Mouse (Mus musculus) hindbrain, embryonic 14.5 days (tissue): Measurements from ENCODE around the gene Cacna1h. TPM values are rescaled to one million over a fixed set of nuclear protein-coding genes. Genes with fewer than 3 reads are reported as not detected.

Experiments used
- ATAC-seq: fragments of 200-750 bp; cut with Nextera tagmentation; 2 replicates; pipeline ENCODE4 v1.8.0; 2017; ENCODE audit warnings: moderate number of reproducible peaks, mild to moderate bottlenecking, moderate TSS enrichment, moderate library complexity; ENCODE audit not compliant: low FRiP score
- DNase-seq: peaks from one replicate; pipeline ENCODE4 v3.0.0-alpha.2; 2015; ENCODE audit warnings: low spot score
- H3K27ac ChIP-seq: fragments of 300-500 bp; sonication (generic); 2 replicates; pipeline ENCODE4 v1.5.1; 2014; ENCODE audit warnings: mild to moderate bottlenecking, moderate library complexity
- H3K27me3 ChIP-seq: fragments of 300-500 bp; sonication (generic); 2 replicates; pipeline ENCODE4 v1.6.1; 2014; ENCODE audit warnings: mild to moderate bottlenecking, low read length, mixed read lengths; ENCODE audit not compliant: control insufficient read depth, insufficient read depth
- H3K36me3 ChIP-seq: fragments of 300-500 bp; sonication (generic); replicated peaks from 2 replicates; pipeline ENCODE4 v1.6.1; 2014; ENCODE audit not compliant: control insufficient read depth, insufficient read depth
- H3K4me1 ChIP-seq: fragments of 300-500 bp; sonication (generic); replicated peaks from 2 replicates; pipeline ENCODE4 v1.6.1; 2014; ENCODE audit warnings: antibody characterized with exemption, low read length, mixed read lengths; ENCODE audit not compliant: control insufficient read depth, insufficient read depth
- H3K4me2 ChIP-seq: fragments of 300-500 bp; sonication (generic); replicated peaks from 2 replicates; pipeline ENCODE4 v1.6.1; 2014; ENCODE audit warnings: mild to moderate bottlenecking, moderate library complexity
- H3K4me3 ChIP-seq: fragments of 300-500 bp; sonication (generic); replicated peaks from 2 replicates; pipeline ENCODE4 v1.5.1; 2014; ENCODE audit warnings: mild to moderate bottlenecking, low read length
- H3K9ac ChIP-seq: fragments of 300-500 bp; sonication (generic); 2 replicates; pipeline ENCODE4 v1.6.1; 2014
- H3K9me3 ChIP-seq: fragments of 300-500 bp; sonication (generic); 2 replicates; pipeline ENCODE4 v1.6.1; 2016; ENCODE audit warnings: low read length; ENCODE audit not compliant: control insufficient read depth
- WGBS: fragments of 180-500 bp; shearing (Covaris S2); extraction: QIAGEN DNeasy Blood & Tissue Kit; methylation state at CpG from one replicate; pipeline ENCODE4 v1.1.7; 2014; 5-methylcytosine and 5-hydroxymethylcytosine counted together
- polyA plus RNA-seq: library from polyadenylated mRNA; unstranded; fragments of >200 nt; fragmentation: Nextera tagmentation; extraction: Ambion mirVana; gene quantifications from 2 replicates; pipeline ENCODE4 v1.2.1, GENCODE M21; 2014

Cacna1h gene
- polyA plus RNA-seq, 1 experiment from 2014 or later: 14.1 TPM

GRCm38 (mm10) chr17:25452246-25452965, 18.8 kb upstream of the Cacna1h start:
- Histone ChIP-seq H3K9me3 (no peaks in the 10 kb centered on the region), H3K4me2 (no peak overlapping the region)
- WGBS: 82% methylated on average over 5 of the region's 5 CpGs

GRCm38 (mm10) chr17:25450329-25450728, 16.7 kb upstream of the Cacna1h start:
- no peak overlapping the region for H3K27ac ChIP-seq
- no peak overlapping the region for H3K4me2 ChIP-seq
- H3K4me1 ChIP-seq: 0 out of 2 replicates have a peak, but pooled peaks cover under 1% of the 10 kb centered on the region
- H3K9me3 ChIP-seq: no peaks in the 10 kb centered on the region
- WGBS: 67% methylated on average over 4 of the region's 4 CpGs
- no peaks in the 10 kb centered on the region for H3K27me3 ChIP-seq
- H3K9ac ChIP-seq: no peak overlapping the region
- H3K4me3 ChIP-seq: no peak overlapping the region
- DNase-seq (no peak), ATAC-seq (no peak)
- no peaks in the 10 kb centered on the region for H3K36me3 ChIP-seq

More at GRCm38 (mm10) chr17:25452246-25452965, 18.8 kb upstream of the Cacna1h start:
- no peak overlapping the region for H3K27ac ChIP-seq
- H3K9ac ChIP-seq: no peak overlapping the region
- no peak overlapping the region for H3K4me3 ChIP-seq
- DNase-seq (no peak), ATAC-seq (no peak)
- H3K27me3 ChIP-seq: no peaks in the 10 kb centered on the region
- H3K4me1 ChIP-seq: 0 out of 2 replicates have a peak, but pooled peaks cover 11% of the 10 kb centered on the region
- H3K36me3 ChIP-seq: no peaks in the 10 kb centered on the region

DNA sequence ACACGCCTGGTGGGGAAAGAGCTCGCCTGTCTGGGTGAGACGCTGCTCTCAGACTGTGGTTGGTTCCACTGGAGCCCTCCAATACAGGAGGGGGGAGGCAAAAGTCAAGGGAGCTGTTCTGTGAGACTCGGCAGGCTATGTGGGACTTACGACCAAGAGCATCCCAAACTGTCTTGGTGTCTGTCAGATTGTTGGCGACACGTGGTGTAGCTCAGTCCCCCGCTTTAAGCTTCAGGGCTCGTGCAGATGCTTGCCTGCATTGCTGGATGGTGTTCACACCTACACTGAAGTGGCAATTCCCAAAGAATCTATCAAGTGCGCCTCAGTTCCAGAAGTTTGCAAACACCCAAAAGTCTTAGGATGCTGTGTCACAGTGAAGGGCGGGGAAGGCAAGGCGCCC, 14.3 kb upstream of the Cacna1h start:
- DNase-seq: no peak
- Histone ChIP-seq H3K4me3 (no peak overlapping the region), H3K4me2 (no peak overlapping the region), H3K9me3 (no peaks in the 10 kb centered on the region), H3K9ac (no peak overlapping the region), H3K4me1 (peaks cover 8% of the 10 kb centered on the region; the same call in 1 of the 2 replicates), H3K27ac (no peak overlapping the region), H3K36me3 (no peaks in the 10 kb centered on the region), H3K27me3 (no peaks in the 10 kb centered on the region)
- ATAC-seq: no peak
- 87% methylated on average over 12 of the region's 12 CpGs for WGBS

GRCm38 (mm10) chr17:25445841-25446240, 12.3 kb upstream of the Cacna1h start:
- ATAC-seq (no peak), DNase-seq (no peak)
- H3K36me3 ChIP-seq: no peaks in the 10 kb centered on the region
- no peak overlapping the region for H3K4me3 ChIP-seq
- H3K9ac ChIP-seq: no peak overlapping the region
- peaks cover 8% of the 10 kb centered on the region; the same call in 1 of the 2 replicates for H3K4me1 ChIP-seq
- no peaks in the 10 kb centered on the region for H3K9me3 ChIP-seq
- H3K27me3 ChIP-seq: no peaks in the 10 kb centered on the region
- no peak overlapping the region for H3K4me2 ChIP-seq
- no peak overlapping the region for H3K27ac ChIP-seq
- 89% methylated on average over 3 of the region's 3 CpGs for WGBS

GRCm38 (mm10) chr17:25445074-25445473, 11.5 kb upstream of the Cacna1h start:
- ATAC-seq: no peak
- DNase-seq: no peak
- WGBS: 38% methylated on average over 4 of the region's 4 CpGs
- no peak overlapping the region for H3K9ac ChIP-seq
- H3K4me3 ChIP-seq: no peak overlapping the region
- H3K4me1 ChIP-seq: peaks cover 8% of the 10 kb centered on the region; the same call in 1 of the 2 replicates
- H3K4me2 ChIP-seq: no peak overlapping the region
- no peaks in the 10 kb centered on the region for H3K9me3 ChIP-seq
- peak overlapping the region; percentile 2; the same call in 1 of the 2 replicates for H3K27ac ChIP-seq
- no peaks in the 10 kb centered on the region for H3K36me3 ChIP-seq
- H3K27me3 ChIP-seq: no peaks in the 10 kb centered on the region

- ATAC-seq: no peak
- 67% methylated on average over 3 of the region's 3 CpGs for WGBS
These were observed 9.3 kb upstream of the Cacna1h start for GRCm38 (mm10) chr17:25442889-25443288.

GRCm38 (mm10) chr17:25441417-25441816, 7.8 kb upstream of the Cacna1h start:
- H3K9me3 ChIP-seq: no peaks in the 10 kb centered on the region
- peaks cover 8% of the 10 kb centered on the region; the same call in 1 of the 2 replicates for H3K4me1 ChIP-seq
- ATAC-seq (no peak), DNase-seq (no peak)
- no peaks in the 10 kb centered on the region for H3K36me3 ChIP-seq
- no peak overlapping the region for H3K4me3 ChIP-seq
- 86% methylated on average over 6 of the region's 6 CpGs for WGBS
- H3K27ac ChIP-seq: no peak overlapping the region
- no peak overlapping the region for H3K9ac ChIP-seq
- H3K4me2 ChIP-seq: no peak overlapping the region
- H3K27me3 ChIP-seq: no peaks in the 10 kb centered on the region

More at GRCm38 (mm10) chr17:25442889-25443288, 9.3 kb upstream of the Cacna1h start:
- Histone ChIP-seq H3K4me2 (no peak overlapping the region), H3K9me3 (no peaks in the 10 kb centered on the region), H3K9ac (no peak overlapping the region), H3K4me1 (peaks cover 8% of the 10 kb centered on the region; the same call in 1 of the 2 replicates), H3K4me3 (no peak overlapping the region), H3K27ac (no peak overlapping the region), H3K27me3 (no peaks in the 10 kb centered on the region), H3K36me3 (no peaks in the 10 kb centered on the region)
- DNase-seq: no peak

GRCm38 (mm10) chr17:25433223-25433616, 363 bp downstream of the Cacna1h start:
- H3K27ac ChIP-seq: peak overlapping the region; percentile 79
- ATAC-seq (peak; percentile 48), DNase-seq (no peak)
- peak overlapping the region; percentile 89 for H3K4me3 ChIP-seq
- H3K27me3 ChIP-seq: peaks cover 7% of the 10 kb centered on the region; the same call in 1 of the 2 replicates
- H3K36me3 ChIP-seq: no peaks in the 10 kb centered on the region
- WGBS: under 1% methylated on average over 33 of the region's 40 CpGs
- peak overlapping the region; percentile 88 for H3K9ac ChIP-seq
- H3K4me2 ChIP-seq: peak overlapping the region; percentile 80
- H3K4me1 ChIP-seq: peaks cover 28% of the 10 kb centered on the region
- H3K9me3 ChIP-seq: no peaks in the 10 kb centered on the region

- WGBS: under 1% methylated on average over 53 of the region's 53 CpGs
- H3K9me3 ChIP-seq: no peaks in the 10 kb centered on the region
- H3K27ac ChIP-seq: peak overlapping the region; percentile 79
- peak overlapping the region; percentile 88 for H3K9ac ChIP-seq
- peak overlapping the region; percentile 89 for H3K4me3 ChIP-seq
- H3K4me2 ChIP-seq: peak overlapping the region; percentile 80
- peaks cover 7% of the 10 kb centered on the region; the same call in 1 of the 2 replicates for H3K27me3 ChIP-seq
- H3K36me3 ChIP-seq: no peaks in the 10 kb centered on the region
- DNase-seq (no peak), ATAC-seq (peak; percentile 1; the same call in 1 of the 2 replicates)
- H3K4me1 ChIP-seq: peaks cover 28% of the 10 kb centered on the region
These were observed 976 bp downstream of the Cacna1h start for GRCm38 (mm10) chr17:25432433-25433181.
